Mouse (Mus musculus) hindbrain, embryonic 12.5 days (tissue): ENCODE measurements around the gene Alox12. TPM values are rescaled to one million over a fixed set of nuclear protein-coding genes. Genes with fewer than 3 reads are reported as not detected.
A peak's percentile ranks its signal among the peaks of the same experiment; 100 is the strongest.

ENCODE experiments used
- ATAC-seq: fragments of 200-750 bp; cut with Nextera tagmentation; 2 replicates; pipeline ENCODE4 v1.8.0; 2017; ENCODE audit warnings: moderate TSS enrichment; ENCODE audit not compliant: low FRiP score
- H3K27ac ChIP-seq: fragments of 300-500 bp; sonication (generic); 2 replicates; pipeline ENCODE4 v1.5.1; 2016; ENCODE audit warnings: mild to moderate bottlenecking
- H3K27me3 ChIP-seq: fragments of 300-500 bp; sonication (generic); 2 replicates; pipeline ENCODE4 v1.6.1; 2016; ENCODE audit warnings: mild to moderate bottlenecking
- H3K36me3 ChIP-seq: fragments of 300-500 bp; sonication (generic); 2 replicates; pipeline ENCODE4 v1.6.1; 2016; ENCODE audit warnings: mild to moderate bottlenecking
- H3K4me1 ChIP-seq: fragments of 300-500 bp; sonication (generic); 2 replicates; pipeline ENCODE4 v1.6.1; 2016
- H3K4me2 ChIP-seq: fragments of 300-500 bp; sonication (generic); replicated peaks from 2 replicates; pipeline ENCODE4 v1.6.1; 2016; ENCODE audit warnings: mild to moderate bottlenecking
- H3K4me3 ChIP-seq: fragments of 300-500 bp; sonication (generic); 2 replicates; pipeline ENCODE4 v1.5.1; 2016; ENCODE audit warnings: mild to moderate bottlenecking
- H3K9ac ChIP-seq: fragments of 300-500 bp; sonication (generic); 2 replicates; pipeline ENCODE4 v1.6.1; 2016; ENCODE audit warnings: mild to moderate bottlenecking, moderate library complexity
- H3K9me3 ChIP-seq: fragments of 300-500 bp; sonication (generic); replicated peaks from 2 replicates; pipeline ENCODE4 v1.6.1; 2016; ENCODE audit warnings: mild to moderate bottlenecking
- WGBS: fragments of 180-500 bp; shearing (Covaris S2); methylation state at CpG from one replicate; pipeline ENCODE4 v1.1.7; 2016; 5-methylcytosine and 5-hydroxymethylcytosine counted together
- polyA plus RNA-seq: library from polyadenylated mRNA; unstranded; fragments of >200 nt; fragmentation: Nextera tagmentation; extraction: Ambion mirVana; gene quantifications from 2 replicates; pipeline ENCODE4 v1.2.1, GENCODE M21; 2016

The Alox12 gene
- polyA plus RNA-seq, 1 experiment from 2014 or later: 2.2 TPM

- peaks cover 32% of the 10 kb centered on the region for H3K4me1 ChIP-seq
- no peaks in the 10 kb centered on the region for H3K9me3 ChIP-seq
- no peak overlapping the region for H3K27ac ChIP-seq
- H3K9ac ChIP-seq: no peak overlapping the region
- no peak for ATAC-seq
- H3K4me3 ChIP-seq: no peak overlapping the region; the same call in 1 of the 2 replicates
- 0 out of 2 replicates have a peak overlapping the region, but pooled peaks have one; percentile 45 for H3K4me2 ChIP-seq
- peaks cover 77% of the 10 kb centered on the region for H3K27me3 ChIP-seq
- WGBS: 32% methylated on average over 5 of the region's 5 CpGs
- no peaks in the 10 kb centered on the region for H3K36me3 ChIP-seq
Observed at GRCm38 (mm10) chr11:70227126-70227525, 28.0 kb downstream of the Alox12 start.

- H3K4me1 ChIP-seq: peaks cover 38% of the 10 kb centered on the region
- WGBS: 5% methylated on average over 18 of the region's 18 CpGs
- peak overlapping the region; percentile 32; the same call in 1 of the 2 replicates for H3K9ac ChIP-seq
- peaks cover 77% of the 10 kb centered on the region for H3K27me3 ChIP-seq
- H3K9me3 ChIP-seq: no peaks in the 10 kb centered on the region
- H3K27ac ChIP-seq: no peak overlapping the region
- peak overlapping the region; percentile 45 for H3K4me2 ChIP-seq
- no peak for ATAC-seq
- H3K4me3 ChIP-seq: peak overlapping the region; percentile 20
- no peaks in the 10 kb centered on the region for H3K36me3 ChIP-seq
Observed at GRCm38 (mm10) chr11:70226602-70226890, 28.6 kb downstream of the Alox12 start.

- Histone ChIP-seq H3K27ac (no peak overlapping the region), H3K4me1 (peaks cover 40% of the 10 kb centered on the region)
Observed at GRCm38 (mm10) chr11:70225798-70226601, 29.2 kb downstream of the Alox12 start.

GRCm38 (mm10) chr11:70223724-70224123, 31.4 kb downstream of the Alox12 start:
- WGBS: 86% methylated on average over 9 of the region's 9 CpGs
- Histone ChIP-seq H3K36me3 (0 out of 2 replicates have a peak, but pooled peaks cover 2% of the 10 kb centered on the region), H3K9ac (no peak overlapping the region), H3K4me2 (no peak overlapping the region), H3K4me1 (peaks cover 38% of the 10 kb centered on the region), H3K4me3 (no peak overlapping the region), H3K27ac (no peak overlapping the region), H3K9me3 (no peaks in the 10 kb centered on the region), H3K27me3 (peaks cover 54% of the 10 kb centered on the region)
- no peak for ATAC-seq

More at GRCm38 (mm10) chr11:70225798-70226601, 29.2 kb downstream of the Alox12 start:
- Histone ChIP-seq H3K27me3 (peaks cover 77% of the 10 kb centered on the region), H3K9ac (peak overlapping the region; percentile 32; the same call in 1 of the 2 replicates), H3K4me2 (peak overlapping the region; percentile 45), H3K9me3 (no peaks in the 10 kb centered on the region), H3K36me3 (no peaks in the 10 kb centered on the region), H3K4me3 (peak overlapping the region; percentile 20)
- ATAC-seq: no peak
- WGBS: 16% methylated on average over 27 of the region's 27 CpGs

GRCm38 (mm10) chr11:70221603-70222500, 33.3 kb downstream of the Alox12 start:
- Histone ChIP-seq H3K4me3 (peak overlapping the region; percentile 53), H3K4me1 (peaks cover 39% of the 10 kb centered on the region), H3K36me3 (peaks cover 17% of the 10 kb centered on the region), H3K4me2 (peak overlapping the region; percentile 86), H3K9ac (peak overlapping the region; percentile 62), H3K27me3 (peaks cover 48% of the 10 kb centered on the region), H3K9me3 (no peaks in the 10 kb centered on the region), H3K27ac (peak overlapping the region; percentile 84)
- no peak for ATAC-seq
- WGBS: 11% methylated on average over 14 of the region's 14 CpGs

GRCm38 (mm10) chr11:70220731-70221602, 34.2 kb downstream of the Alox12 start, which contains the start of gene Slc16a13:
Gene Slc16a13, minus strand, starts transcription at chr11:70221064.
- Histone ChIP-seq H3K4me3 (peak within 1 kb of the TSS; percentile 53), H3K27ac (peak within 1 kb of the TSS; percentile 84), H3K27me3 (peaks cover 48% of the 10 kb centered on the region), H3K4me1 (peaks cover 32% of the 10 kb centered on the region), H3K36me3 (peaks cover 21% of the 10 kb centered on the region), H3K9me3 (no peaks in the 10 kb centered on the region), H3K9ac (peak within 1 kb of the TSS; percentile 75), H3K4me2 (peak within 1 kb of the TSS; percentile 86)
- under 1% methylated on average over 28 of the region's 28 CpGs for WGBS
- ATAC-seq: peak; percentile 93

GRCm38 (mm10) chr11:70220323-70220722, 34.8 kb downstream of the Alox12 start:
- Histone ChIP-seq H3K27ac (peak overlapping the region; percentile 84), H3K4me2 (peak overlapping the region; percentile 86), H3K27me3 (peaks cover 48% of the 10 kb centered on the region), H3K4me1 (peaks cover 30% of the 10 kb centered on the region), H3K36me3 (peaks cover 21% of the 10 kb centered on the region), H3K9me3 (no peaks in the 10 kb centered on the region), H3K4me3 (peak overlapping the region; percentile 53), H3K9ac (peak overlapping the region; percentile 75)
- ATAC-seq: no peak
- 1% methylated on average over 24 of the region's 24 CpGs for WGBS

GRCm38 (mm10) chr11:70219873-70220272, 35.3 kb downstream of the Alox12 start:
- Histone ChIP-seq H3K9ac (peak overlapping the region; percentile 75), H3K4me1 (peaks cover 33% of the 10 kb centered on the region), H3K4me3 (peak overlapping the region; percentile 53), H3K36me3 (peaks cover 21% of the 10 kb centered on the region), H3K9me3 (no peaks in the 10 kb centered on the region), H3K4me2 (peak overlapping the region; percentile 86), H3K27me3 (peaks cover 48% of the 10 kb centered on the region), H3K27ac (peak overlapping the region; percentile 84)
- ATAC-seq: no peak
- 54% methylated on average over 7 of the region's 7 CpGs for WGBS

GRCm38 (mm10) chr11:70218741-70219470, 36.2 kb downstream of the Alox12 start:
- ATAC-seq: no peak
- H3K36me3 ChIP-seq: peaks cover 21% of the 10 kb centered on the region
- peaks cover 48% of the 10 kb centered on the region for H3K27me3 ChIP-seq
- H3K4me3 ChIP-seq: peak overlapping the region; percentile 53; the same call in 1 of the 2 replicates
- H3K27ac ChIP-seq: no peak overlapping the region
- H3K4me2 ChIP-seq: peak overlapping the region; percentile 86
- H3K4me1 ChIP-seq: peaks cover 43% of the 10 kb centered on the region
- H3K9me3 ChIP-seq: no peaks in the 10 kb centered on the region
- H3K9ac ChIP-seq: peak overlapping the region; percentile 75; the same call in 1 of the 2 replicates
- WGBS: 89% methylated on average over 15 of the region's 15 CpGs

GRCm38 (mm10) chr11:70218039-70218438, 37.1 kb downstream of the Alox12 start:
- no peak for ATAC-seq
- 92% methylated on average over 4 of the region's 4 CpGs for WGBS
- no peaks in the 10 kb centered on the region for H3K9me3 ChIP-seq
- H3K36me3 ChIP-seq: peaks cover 21% of the 10 kb centered on the region
- H3K27ac ChIP-seq: no peak overlapping the region
- H3K4me2 ChIP-seq: no peak overlapping the region
- H3K27me3 ChIP-seq: peaks cover 51% of the 10 kb centered on the region
- H3K4me1 ChIP-seq: peaks cover 47% of the 10 kb centered on the region
- H3K9ac ChIP-seq: no peak overlapping the region
- no peak overlapping the region for H3K4me3 ChIP-seq

- peaks cover 21% of the 10 kb centered on the region for H3K36me3 ChIP-seq
- no peak overlapping the region for H3K27ac ChIP-seq
- H3K4me3 ChIP-seq: no peak overlapping the region
- no peak for ATAC-seq
- no peak overlapping the region for H3K9ac ChIP-seq
- no peaks in the 10 kb centered on the region for H3K9me3 ChIP-seq
- H3K4me1 ChIP-seq: peaks cover 35% of the 10 kb centered on the region
- 61% methylated on average over 2 of the region's 3 CpGs for WGBS
- H3K27me3 ChIP-seq: peaks cover 66% of the 10 kb centered on the region
- H3K4me2 ChIP-seq: no peak overlapping the region
Observed at GRCm38 (mm10) chr11:70216103-70216502, 39.0 kb downstream of the Alox12 start.
